Mouse (Mus musculus): ENCODE measurements around the gene Chgb. TPM values are rescaled to one million over a fixed set of nuclear protein-coding genes. Genes with fewer than 3 reads are reported as not detected.

Chgb gene
- total and polyA plus RNA-seq, 3 experiments, result 0.04 to 0.33 TPM; not detected in 1

GRCm38 (mm10) chr2:132746108-132746507, 35.0 kb upstream of the Chgb start:
- H3K4me3 ChIP-seq (ENCODE audit: low read depth, low read length), result no peak overlapping the region
- no peak for DNase-seq (ENCODE audit: low spot score)

GRCm38 (mm10) chr2:132750726-132751125, 30.4 kb upstream of the Chgb start:
- no peak for ATAC-seq (ENCODE audit: extremely low read depth, insufficient number of reproducible peaks, low FRiP score, poor library complexity, severe bottlenecking)
- H3K9me3 ChIP-seq (replicated peaks), result no peaks in the 10 kb centered on the region
- no peaks in the 10 kb centered on the region for H3K27me3 ChIP-seq (ENCODE audit: insufficient read depth, low read length)
- TF ChIP-seq GATA2 (IDR thresholded peaks at IDR 0.05; ENCODE audit: borderline replicate concordance, low read depth, low read length), result no peak
- no peak for TF ChIP-seq POLR2AphosphoS5 (IDR thresholded peaks at IDR 0.05; ENCODE audit: insufficient replicate concordance, low read depth, low read length)
- TF ChIP-seq CTCF (IDR thresholded peaks at IDR 0.05; ENCODE audit: low read depth, low read length), result no peak
- TF ChIP-seq TAL1 (conservative IDR thresholded peaks at IDR 0.05; ENCODE audit: low read depth, low read length), result no peak
- TF ChIP-seq GATA1 (IDR thresholded peaks at IDR 0.05; ENCODE audit: borderline replicate concordance, low read length), result no peak
- DNase-seq (ENCODE audit: low spot score), result no peak
- peaks cover 9% of the 10 kb centered on the region for H3K36me3 ChIP-seq (replicated peaks)
- H3K4me1 ChIP-seq (ENCODE audit: insufficient read depth, low read depth, low read length), result peaks cover 2% of the 10 kb centered on the region; the same call in 1 of the 2 replicates
- no peak overlapping the region for H3K4me3 ChIP-seq (ENCODE audit: low read depth, low read length)

More at GRCm38 (mm10) chr2:132746108-132746507, 35.0 kb upstream of the Chgb start:
- no peaks in the 10 kb centered on the region for H3K27me3 ChIP-seq (ENCODE audit: insufficient read depth, low read length)
- TF ChIP-seq POLR2AphosphoS5 (IDR thresholded peaks at IDR 0.05; ENCODE audit: insufficient replicate concordance, low read depth, low read length) (no peak), GATA1 (IDR thresholded peaks at IDR 0.05; ENCODE audit: borderline replicate concordance, low read length) (no peak), GATA2 (IDR thresholded peaks at IDR 0.05; ENCODE audit: borderline replicate concordance, low read depth, low read length) (no peak), TAL1 (conservative IDR thresholded peaks at IDR 0.05; ENCODE audit: low read depth, low read length) (no peak), CTCF (IDR thresholded peaks at IDR 0.05; ENCODE audit: low read depth, low read length) (no peak)
- peaks cover 2% of the 10 kb centered on the region; the same call in 1 of the 2 replicates for H3K4me1 ChIP-seq (ENCODE audit: insufficient read depth, low read depth, low read length)
- no peaks in the 10 kb centered on the region for H3K9me3 ChIP-seq (replicated peaks)
- H3K36me3 ChIP-seq (replicated peaks), result peaks cover 6% of the 10 kb centered on the region
- no peak for ATAC-seq (ENCODE audit: extremely low read depth, insufficient number of reproducible peaks, low FRiP score, poor library complexity, severe bottlenecking)

- DNase-seq (ENCODE audit: low spot score) (no peak), ATAC-seq (ENCODE audit: extremely low read depth, insufficient number of reproducible peaks, low FRiP score, poor library complexity, severe bottlenecking) (no peak)
- no peak for TF ChIP-seq TAL1 (conservative IDR thresholded peaks at IDR 0.05; ENCODE audit: low read depth, low read length)
- no peak for TF ChIP-seq CTCF (IDR thresholded peaks at IDR 0.05; ENCODE audit: low read depth, low read length)
- no peak for TF ChIP-seq GATA2 (IDR thresholded peaks at IDR 0.05; ENCODE audit: borderline replicate concordance, low read depth, low read length)
- no peak for TF ChIP-seq GATA1 (IDR thresholded peaks at IDR 0.05; ENCODE audit: borderline replicate concordance, low read length)
- TF ChIP-seq POLR2AphosphoS5 (IDR thresholded peaks at IDR 0.05; ENCODE audit: insufficient replicate concordance, low read depth, low read length), result no peak
- Histone ChIP-seq H3K4me1 (ENCODE audit: insufficient read depth, low read depth, low read length) (peaks cover 2% of the 10 kb centered on the region; the same call in 1 of the 2 replicates), H3K9me3 (replicated peaks) (no peaks in the 10 kb centered on the region), H3K27me3 (ENCODE audit: insufficient read depth, low read length) (no peaks in the 10 kb centered on the region), H3K36me3 (replicated peaks) (peaks cover 9% of the 10 kb centered on the region), H3K4me3 (ENCODE audit: low read depth, low read length) (no peak overlapping the region)
Observed at GRCm38 (mm10) chr2:132751141-132752066, 29.7 kb upstream of the Chgb start.

- TF ChIP-seq GATA2 (IDR thresholded peaks at IDR 0.05; ENCODE audit: borderline replicate concordance, low read depth, low read length), result no peak
- no peak for TF ChIP-seq CTCF (IDR thresholded peaks at IDR 0.05; ENCODE audit: low read depth, low read length)
- peaks cover 2% of the 10 kb centered on the region; the same call in 1 of the 2 replicates for H3K4me1 ChIP-seq (ENCODE audit: insufficient read depth, low read depth, low read length)
- DNase-seq (ENCODE audit: low spot score) (no peak), ATAC-seq (ENCODE audit: extremely low read depth, insufficient number of reproducible peaks, low FRiP score, poor library complexity, severe bottlenecking) (no peak)
- no peak overlapping the region for H3K4me3 ChIP-seq (ENCODE audit: low read depth, low read length)
- no peaks in the 10 kb centered on the region for H3K9me3 ChIP-seq (replicated peaks)
- H3K36me3 ChIP-seq (replicated peaks), result peaks cover 9% of the 10 kb centered on the region
- peaks cover 2% of the 10 kb centered on the region; the same call in 1 of the 2 replicates for H3K27me3 ChIP-seq (ENCODE audit: insufficient read depth, low read length)
Observed at GRCm38 (mm10) chr2:132752398-132752797, 28.7 kb upstream of the Chgb start.

DNA sequence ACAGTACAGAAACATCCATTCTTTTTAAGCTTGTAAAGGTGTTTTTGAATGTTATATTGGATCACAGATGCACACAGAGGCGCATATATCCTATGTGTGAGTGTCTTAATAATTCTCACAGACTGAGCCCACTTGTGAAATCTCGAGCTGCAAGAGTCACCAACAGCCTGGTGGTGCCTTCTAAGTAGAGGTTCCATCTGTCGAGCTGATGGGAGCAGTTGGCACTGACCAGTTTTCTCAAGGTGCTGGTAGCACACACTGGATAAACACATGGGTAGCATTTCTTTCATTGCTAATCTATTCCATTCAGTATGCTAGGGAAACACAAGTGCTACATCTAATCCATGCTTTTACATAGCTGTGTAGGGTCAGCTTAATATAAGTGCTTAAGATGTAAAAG, 27.9 kb upstream of the Chgb start:
- no peak for DNase-seq (ENCODE audit: low spot score)
- no peak overlapping the region for H3K4me3 ChIP-seq (ENCODE audit: low read depth, low read length)
- TF ChIP-seq GATA2 (IDR thresholded peaks at IDR 0.05; ENCODE audit: borderline replicate concordance, low read depth, low read length) (no peak), GATA1 (IDR thresholded peaks at IDR 0.05; ENCODE audit: borderline replicate concordance, low read length) (no peak), POLR2AphosphoS5 (IDR thresholded peaks at IDR 0.05; ENCODE audit: insufficient replicate concordance, low read depth, low read length) (no peak), TAL1 (conservative IDR thresholded peaks at IDR 0.05; ENCODE audit: low read depth, low read length) (no peak), CTCF (IDR thresholded peaks at IDR 0.05; ENCODE audit: low read depth, low read length) (no peak)
- no peak for ATAC-seq (ENCODE audit: extremely low read depth, insufficient number of reproducible peaks, low FRiP score, poor library complexity, severe bottlenecking)
- peaks cover 2% of the 10 kb centered on the region; the same call in 1 of the 2 replicates for H3K27me3 ChIP-seq (ENCODE audit: insufficient read depth, low read length)
- peaks cover 9% of the 10 kb centered on the region for H3K36me3 ChIP-seq (replicated peaks)
- no peaks in the 10 kb centered on the region for H3K9me3 ChIP-seq (replicated peaks)
- peaks cover under 1% of the 10 kb centered on the region; the same call in 1 of the 2 replicates for H3K4me1 ChIP-seq (ENCODE audit: insufficient read depth, low read depth, low read length)

DNA sequence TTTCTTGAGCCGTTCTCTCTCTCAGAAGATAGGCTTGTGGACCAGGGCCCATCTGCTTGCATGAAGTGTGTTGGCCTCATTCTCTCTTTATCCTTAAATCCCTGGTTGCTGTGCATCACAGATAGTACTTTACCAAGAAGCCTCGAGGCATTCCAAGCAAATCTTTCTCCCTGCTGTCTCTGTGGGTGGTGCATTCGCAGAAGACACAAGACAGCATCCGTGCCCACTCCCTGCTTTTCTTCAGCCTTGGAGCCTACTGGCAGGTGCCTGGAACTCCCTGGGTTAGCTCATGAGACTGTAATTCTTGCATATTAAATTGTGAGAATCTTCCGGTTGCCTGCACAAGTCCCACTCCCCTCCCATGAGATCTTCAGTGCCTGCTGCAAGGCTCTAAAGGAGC, 23.2 kb upstream of the Chgb start:
- Histone ChIP-seq H3K27me3 (ENCODE audit: insufficient read depth, low read length) (peaks cover 6% of the 10 kb centered on the region), H3K4me3 (ENCODE audit: low read depth, low read length) (no peak overlapping the region), H3K4me1 (ENCODE audit: insufficient read depth, low read depth, low read length) (no peaks in the 10 kb centered on the region), H3K36me3 (replicated peaks) (no peaks in the 10 kb centered on the region), H3K9me3 (replicated peaks) (no peaks in the 10 kb centered on the region)
- no peak for DNase-seq (ENCODE audit: low spot score)
- no peak for ATAC-seq (ENCODE audit: extremely low read depth, insufficient number of reproducible peaks, low FRiP score, poor library complexity, severe bottlenecking)
- no peak for TF ChIP-seq TAL1 (conservative IDR thresholded peaks at IDR 0.05; ENCODE audit: low read depth, low read length)
- no peak for TF ChIP-seq POLR2AphosphoS5 (IDR thresholded peaks at IDR 0.05; ENCODE audit: insufficient replicate concordance, low read depth, low read length)
- no peak for TF ChIP-seq GATA2 (IDR thresholded peaks at IDR 0.05; ENCODE audit: borderline replicate concordance, low read depth, low read length)
- TF ChIP-seq GATA1 (IDR thresholded peaks at IDR 0.05; ENCODE audit: borderline replicate concordance, low read length), result no peak
- TF ChIP-seq CTCF (IDR thresholded peaks at IDR 0.05; ENCODE audit: low read depth, low read length), result no peak
